Mouse (Mus musculus) liver, postnatal 0 days (tissue): ENCODE data around the gene Catsperg1. TPM values are rescaled to one million over a fixed set of nuclear protein-coding genes. Genes with fewer than 3 reads are reported as not detected.

Experiments
- ATAC-seq: fragments of 200-750 bp; cut with Nextera tagmentation; 2 replicates; pipeline ENCODE4 v1.8.0; 2017; ENCODE audit warnings: mild to moderate bottlenecking, moderate library complexity
- DNase-seq: peaks from one replicate; pipeline ENCODE4 v3.0.0-alpha.2; 2016
- H3K27ac ChIP-seq: fragments of 300-500 bp; sonication (generic); 2 replicates; pipeline ENCODE4 v1.5.1; 2014; ENCODE audit warnings: antibody characterized with exemption, moderate library complexity, mild to moderate bottlenecking, low read depth
- H3K27me3 ChIP-seq: fragments of 300-500 bp; sonication (generic); 2 replicates; pipeline ENCODE4 v1.6.1; 2014; ENCODE audit warnings: low read length, control low read depth, mixed read lengths; ENCODE audit not compliant: insufficient read depth
- H3K36me3 ChIP-seq: fragments of 300-500 bp; sonication (generic); replicated peaks from 2 replicates; pipeline ENCODE4 v1.6.1; 2014; ENCODE audit warnings: mild to moderate bottlenecking, control low read depth, low read length, moderate library complexity, mixed read lengths; ENCODE audit not compliant: insufficient read depth
- H3K4me1 ChIP-seq: fragments of 300-500 bp; sonication (generic); 2 replicates; pipeline ENCODE4 v1.6.1; 2014; ENCODE audit warnings: antibody characterized with exemption, mild to moderate bottlenecking, control low read depth; ENCODE audit not compliant: insufficient read depth
- H3K4me2 ChIP-seq: fragments of 300-500 bp; sonication (generic); 2 replicates; pipeline ENCODE4 v1.6.1; 2014; ENCODE audit warnings: low read depth, mild to moderate bottlenecking, low read length, moderate library complexity, mixed read lengths
- H3K4me3 ChIP-seq: fragments of 300-500 bp; sonication (generic); 2 replicates; pipeline ENCODE4 v1.5.1; 2014; ENCODE audit warnings: low read depth, low read length
- H3K9ac ChIP-seq: fragments of 300-500 bp; sonication (generic); replicated peaks from 2 replicates; pipeline ENCODE4 v1.6.1; 2014; ENCODE audit warnings: mild to moderate bottlenecking, moderate library complexity
- H3K9me3 ChIP-seq: fragments of 300-500 bp; sonication (generic); 2 replicates; pipeline ENCODE4 v1.6.1; 2016; ENCODE audit warnings: mild to moderate bottlenecking, control low read depth, low read length, mixed read lengths
- CTCF ChIP-seq: sonication (generic); IDR thresholded peaks from 2 replicates; pipeline ENCODE4 v1.5.1; 2016; ENCODE audit warnings: antibody characterized with exemption, low read depth
- EP300 ChIP-seq: IDR thresholded peaks from 2 replicates; pipeline ENCODE4 v1.6.1; 2016; ENCODE audit warnings: antibody characterized with exemption, low read depth, mild to moderate bottlenecking
- WGBS: fragments of 180-500 bp; shearing (Covaris S2); extraction: QIAGEN DNeasy Blood & Tissue Kit; methylation state at CpG from one replicate; pipeline ENCODE4 v1.1.7; 2014; ENCODE audit not compliant: insufficient replicate concordance; 5-methylcytosine and 5-hydroxymethylcytosine counted together
- polyA plus RNA-seq: library from polyadenylated mRNA; unstranded; fragments of >200 nt; fragmentation: Nextera tagmentation; extraction: Ambion mirVana; gene quantifications from 2 replicates; pipeline ENCODE4 v1.2.1, GENCODE M21; 2015

The Catsperg1 gene
- polyA plus RNA-seq, 1 experiment from 2014 or later = 0.09 TPM

GRCm38 (mm10) chr7:29158264-29158663 is 55.6 kb downstream of the Catsperg1 start:
- peaks cover 11% of the 10 kb centered on the region for H3K27me3 ChIP-seq
- TF ChIP-seq CTCF (no peak), EP300 (no peak)
- peaks cover 17% of the 10 kb centered on the region for H3K4me1 ChIP-seq
- 22% methylated on average over 5 of the region's 5 CpGs for WGBS
- no peak overlapping the region for H3K4me3 ChIP-seq
- H3K27ac ChIP-seq = no peak overlapping the region
- no peak for ATAC-seq
- peaks cover 6% of the 10 kb centered on the region; the same call in 1 of the 2 replicates for H3K36me3 ChIP-seq
- H3K4me2 ChIP-seq = no peak overlapping the region
- H3K9ac ChIP-seq = no peak overlapping the region
- DNase-seq = no peak
- peaks cover 3% of the 10 kb centered on the region; the same call in 1 of the 2 replicates for H3K9me3 ChIP-seq

- Histone ChIP-seq H3K4me3 (peak within 1 kb of the TSS; percentile 84), H3K27me3 (peaks cover 11% of the 10 kb centered on the region), H3K4me1 (peaks cover 14% of the 10 kb centered on the region), H3K36me3 (peaks cover 6% of the 10 kb centered on the region; the same call in 1 of the 2 replicates), H3K4me2 (peak within 1 kb of the TSS; percentile 100), H3K9ac (peak within 1 kb of the TSS; percentile 85), H3K27ac (peak within 1 kb of the TSS; percentile 84), H3K9me3 (peaks cover 3% of the 10 kb centered on the region; the same call in 1 of the 2 replicates)
- peak; percentile 83 for DNase-seq
- WGBS = 2% methylated on average over 64 of the region's 68 CpGs
- peak; percentile 84 for ATAC-seq
- peak; percentile 54 for TF ChIP-seq CTCF
- no peak for TF ChIP-seq EP300
These were observed 57.7 kb downstream of the Catsperg1 start, which contains the start of gene Fam98c for GRCm38 (mm10) chr7:29155838-29156782. Gene Fam98c (minus strand): TSS chr7:29156234.

GRCm38 (mm10) chr7:29155196-29155837 is 58.5 kb downstream of the Catsperg1 start:
- peak overlapping the region; percentile 84 for H3K4me3 ChIP-seq
- WGBS = 13% methylated on average over 36 of the region's 37 CpGs
- H3K27me3 ChIP-seq = peaks cover 11% of the 10 kb centered on the region
- peaks cover 14% of the 10 kb centered on the region for H3K4me1 ChIP-seq
- peak overlapping the region; percentile 100 for H3K4me2 ChIP-seq
- H3K27ac ChIP-seq = peak overlapping the region; percentile 84
- ATAC-seq (peak; percentile 91), DNase-seq (peak; percentile 92)
- TF ChIP-seq CTCF (peak; percentile 34), EP300 (no peak)
- peaks cover 6% of the 10 kb centered on the region; the same call in 1 of the 2 replicates for H3K36me3 ChIP-seq
- peak overlapping the region; percentile 85 for H3K9ac ChIP-seq
- peaks cover 3% of the 10 kb centered on the region; the same call in 1 of the 2 replicates for H3K9me3 ChIP-seq

- no peak overlapping the region for H3K9ac ChIP-seq
- no peak for TF ChIP-seq EP300
- TF ChIP-seq CTCF = peak; percentile 33
- peaks cover 3% of the 10 kb centered on the region; the same call in 1 of the 2 replicates for H3K9me3 ChIP-seq
- ATAC-seq = no peak
- H3K36me3 ChIP-seq = peaks cover 6% of the 10 kb centered on the region; the same call in 1 of the 2 replicates
- no peak overlapping the region for H3K4me3 ChIP-seq
- no peak overlapping the region for H3K4me2 ChIP-seq
- peaks cover 14% of the 10 kb centered on the region for H3K4me1 ChIP-seq
- H3K27ac ChIP-seq = no peak overlapping the region
- no peak for DNase-seq
- 90% methylated on average over 14 of the region's 14 CpGs for WGBS
- H3K27me3 ChIP-seq = peaks cover 10% of the 10 kb centered on the region
These were observed 59.7 kb downstream of the Catsperg1 start for GRCm38 (mm10) chr7:29154018-29154720.

- DNase-seq (no peak), ATAC-seq (no peak)
- peaks cover 6% of the 10 kb centered on the region; the same call in 1 of the 2 replicates for H3K36me3 ChIP-seq
- peaks cover 3% of the 10 kb centered on the region; the same call in 1 of the 2 replicates for H3K9me3 ChIP-seq
- TF ChIP-seq EP300 (no peak), CTCF (no peak)
- H3K27ac ChIP-seq = no peak overlapping the region
- H3K9ac ChIP-seq = no peak overlapping the region
- H3K4me2 ChIP-seq = no peak overlapping the region
- H3K4me1 ChIP-seq = peaks cover 12% of the 10 kb centered on the region
- 68% methylated on average over 10 of the region's 10 CpGs for WGBS
- no peaks in the 10 kb centered on the region for H3K27me3 ChIP-seq
- H3K4me3 ChIP-seq = no peak overlapping the region
These were observed 62.3 kb downstream of the Catsperg1 start for GRCm38 (mm10) chr7:29151486-29151885.
